Mouse (Mus musculus) adrenal gland, adult (tissue): ENCODE measurements at regions not wholly inside any gene's neighbourhood (a gene's known extent, or its start where the extent isn't known, plus 50 kb on each side); places are given as distances from the start of the nearest gene placed in this dataset.

Source experiments
- DNase-seq, 2 experiments: peaks; one replicate each; pipeline ENCODE4 v3.0.0; 2022 to 2023; ENCODE audit warnings: low spot score in 1 of 2; ENCODE audit not compliant: inconsistent age in 2 of 2

DNA sequence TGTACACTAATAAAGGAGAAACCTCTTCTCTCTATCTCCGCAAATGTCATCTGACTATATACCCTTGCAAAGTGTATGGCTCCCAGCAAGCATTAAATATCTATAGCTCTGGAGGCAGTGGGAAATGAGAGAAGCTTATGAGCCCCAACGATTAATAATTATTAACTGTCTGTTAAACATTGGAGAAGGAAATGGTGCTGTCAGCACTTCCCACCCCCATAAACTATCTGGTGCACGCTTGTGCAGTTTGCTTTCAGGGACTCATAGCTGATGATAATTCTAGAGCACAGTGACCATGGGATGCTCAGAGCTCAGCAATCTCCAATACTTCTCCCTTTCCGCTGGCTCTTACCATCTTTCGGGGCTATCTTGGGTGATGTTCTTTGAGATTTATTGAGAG, 541.2 kb downstream of the Grxcr1 start:
- no peak for DNase-seq

DNA sequence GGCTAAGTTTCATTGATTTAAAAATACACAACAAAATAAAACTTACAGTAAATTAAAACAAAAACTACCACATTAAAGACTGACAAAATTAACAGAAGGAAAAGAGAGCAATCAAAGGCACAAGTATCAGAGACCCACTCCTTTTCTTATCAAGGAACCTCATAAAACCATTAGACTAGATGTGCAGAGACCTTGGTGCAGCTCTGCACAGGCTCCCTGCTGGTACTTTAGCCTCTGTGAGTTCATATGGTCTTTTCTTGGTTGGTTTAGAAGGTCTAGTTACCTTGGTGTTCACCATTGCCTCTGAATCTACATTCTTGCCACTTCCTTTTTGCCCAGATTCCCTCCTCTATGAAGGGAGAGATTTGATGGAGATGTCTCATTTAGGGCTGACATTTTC, 544.2 kb downstream of the Grxcr1 start:
- no peak for DNase-seq

DNA sequence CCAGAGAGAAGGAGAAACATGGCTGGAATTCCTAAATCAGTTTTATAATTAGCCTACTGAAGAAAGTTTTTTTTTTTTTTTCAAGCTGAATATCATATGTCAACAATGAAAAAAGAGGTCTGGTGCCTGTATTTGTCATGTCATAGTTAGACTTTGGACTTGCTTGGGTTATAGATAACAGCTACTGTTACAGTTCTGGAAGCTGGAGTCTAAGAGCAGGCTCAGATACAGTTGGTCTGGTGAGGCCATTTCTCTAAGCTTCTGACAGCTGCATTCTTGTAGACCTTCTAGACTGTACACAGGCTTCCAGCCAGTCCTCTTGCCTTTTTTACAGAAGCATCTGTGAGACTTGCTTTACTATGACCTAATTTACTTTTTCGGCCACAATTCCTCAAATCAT, 546.9 kb downstream of the Grxcr1 start:
- DNase-seq, result no peak

DNA sequence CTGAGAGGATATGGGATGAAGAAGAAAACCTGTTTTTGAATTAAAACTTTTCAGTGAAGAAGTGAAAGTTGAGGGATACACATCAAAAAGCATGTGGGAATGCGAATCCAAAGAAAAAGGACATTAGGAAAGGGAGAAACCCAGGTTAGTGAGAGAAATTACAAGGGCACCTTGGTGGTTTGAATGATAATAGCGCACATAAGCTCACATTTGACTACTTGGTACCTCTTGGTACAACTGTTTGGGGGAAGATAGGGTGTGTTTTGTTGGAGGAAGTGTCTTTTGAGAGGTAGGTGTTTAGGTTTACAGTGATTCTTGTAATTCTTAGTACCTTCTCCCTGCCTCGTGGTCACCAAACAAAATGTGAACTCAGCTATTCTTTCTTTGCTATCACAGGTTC, 560.8 kb downstream of the Grxcr1 start:
- no peak for DNase-seq

DNA sequence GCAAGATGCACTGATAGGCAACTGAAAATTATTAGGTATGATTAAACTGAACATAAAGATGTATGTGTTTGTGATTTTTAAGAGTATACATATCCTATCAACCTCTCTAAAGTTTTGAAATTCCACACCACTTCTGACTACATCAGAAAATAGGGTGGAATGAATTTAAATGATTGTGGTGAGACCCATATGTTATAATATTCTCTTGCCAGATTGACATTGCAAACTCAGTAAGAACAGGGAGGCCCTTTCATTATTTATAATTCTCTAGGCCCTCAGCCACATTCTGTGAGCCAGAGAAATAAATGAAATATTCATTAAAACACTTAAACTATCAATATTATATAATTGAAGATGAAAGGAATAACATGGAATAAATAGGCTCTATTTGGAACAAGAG, 586.8 kb downstream of the Grxcr1 start:
- no peak for DNase-seq

DNA sequence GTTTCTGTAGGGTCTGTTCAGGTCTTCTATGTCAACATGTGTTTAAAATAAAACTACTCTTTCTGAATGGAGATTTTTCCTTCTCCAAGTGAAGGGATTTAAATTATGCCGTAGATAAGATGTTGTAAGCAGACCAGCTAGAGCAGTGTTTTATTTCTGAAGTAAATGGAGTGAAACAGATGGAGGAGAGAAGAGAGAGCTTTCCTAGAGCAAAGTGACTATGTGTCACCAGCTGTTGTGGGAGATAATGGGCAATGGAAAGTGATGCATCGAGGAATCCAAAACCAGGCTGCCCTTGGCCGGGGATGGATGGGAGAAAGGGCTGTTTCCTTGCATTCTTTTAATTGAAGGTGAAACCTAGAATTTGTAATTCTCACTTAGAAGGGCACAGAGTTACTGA, 603.8 kb downstream of the Grxcr1 start:
- no peak for DNase-seq

DNA sequence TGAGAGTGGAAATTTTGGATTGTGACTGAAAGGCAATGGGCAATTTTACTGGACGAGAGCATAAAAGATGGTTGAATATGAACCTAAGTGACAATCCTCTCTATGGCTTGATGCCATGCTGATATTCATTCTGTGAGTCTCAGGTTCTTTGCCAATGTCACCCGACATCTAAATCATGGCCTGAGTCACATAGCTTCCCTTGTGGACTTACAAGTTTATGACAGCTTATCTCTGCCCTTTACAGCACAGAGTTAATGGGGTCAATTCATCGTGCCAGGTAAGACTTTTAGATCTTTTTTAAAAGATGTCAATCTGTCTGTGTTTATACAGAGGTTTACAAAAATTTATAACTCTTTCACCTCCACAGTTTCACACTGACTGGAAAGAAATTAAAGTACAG, 641.2 kb downstream of the Grxcr1 start:
- DNase-seq, result peak in 1 of 2 experiments; percentile 20

DNA sequence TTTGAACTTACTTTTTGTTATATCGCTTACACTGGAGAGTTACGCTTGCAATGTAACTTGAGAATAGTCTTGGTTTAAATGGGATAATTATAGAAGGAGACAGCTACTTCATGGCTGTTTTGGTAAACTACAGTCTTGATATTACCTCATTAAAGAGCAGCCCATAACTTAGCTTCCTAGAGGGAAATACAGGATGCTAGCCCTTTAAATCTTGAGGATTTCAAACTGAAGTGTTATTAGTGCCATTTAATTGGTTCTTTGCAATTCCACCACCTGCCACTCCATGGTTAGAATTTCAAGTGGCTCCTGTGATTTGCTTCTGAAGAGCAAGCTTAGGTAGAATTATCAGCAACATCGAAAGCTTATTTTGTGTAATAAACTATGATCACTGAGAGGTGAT, 640.1 kb downstream of the Kctd8 start:
- no peak for DNase-seq

DNA sequence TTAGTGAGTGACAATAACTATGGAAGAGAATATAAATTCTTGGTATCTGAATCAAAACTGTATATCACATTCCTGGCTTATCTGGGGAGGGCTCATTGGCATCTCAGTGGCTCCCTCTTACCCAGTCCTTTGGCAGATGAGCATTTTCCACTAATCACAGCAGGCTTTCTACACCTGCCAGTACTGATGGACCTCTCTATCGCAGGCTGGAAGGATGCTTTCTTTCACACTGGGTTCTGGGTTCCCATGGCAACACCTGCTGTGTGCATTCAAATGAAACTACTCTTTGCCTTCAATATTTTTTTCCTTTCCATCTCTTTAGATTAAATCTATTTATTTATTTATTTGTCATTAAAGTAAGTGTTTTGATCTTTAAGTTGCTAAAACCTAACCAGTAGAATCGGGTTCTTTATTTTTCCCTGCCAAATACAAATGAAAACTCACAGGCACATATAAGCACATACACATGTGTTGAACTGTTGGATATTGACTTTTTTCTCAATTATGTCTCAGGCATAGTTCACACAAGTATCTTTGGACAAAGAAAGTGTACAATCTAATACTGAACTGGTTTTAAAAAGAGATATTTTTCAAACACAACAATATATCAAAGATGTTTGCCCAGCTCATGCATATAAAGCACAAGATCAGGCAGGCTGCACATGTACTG, 635.9 kb downstream of the Kctd8 start:
- DNase-seq, result no peak

DNA sequence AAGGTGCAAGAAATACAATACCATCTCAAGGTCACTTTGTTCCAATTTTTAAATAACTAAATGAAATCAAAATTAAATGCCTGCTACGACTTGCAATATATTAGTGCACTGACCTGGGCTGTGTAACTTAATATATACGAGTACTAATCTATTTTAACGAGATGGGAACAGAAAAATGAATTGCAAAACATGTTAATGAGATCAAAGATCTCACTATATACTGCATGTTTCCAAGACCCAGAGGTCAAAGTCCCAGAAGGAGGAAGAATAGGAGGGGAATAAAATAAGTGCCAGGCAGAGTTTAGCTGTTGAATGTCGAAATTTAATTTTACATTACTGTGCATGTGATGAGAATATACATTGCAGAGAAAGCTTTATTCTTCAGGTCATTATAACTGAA, 614.7 kb downstream of the Kctd8 start:
- no peak for DNase-seq

DNA sequence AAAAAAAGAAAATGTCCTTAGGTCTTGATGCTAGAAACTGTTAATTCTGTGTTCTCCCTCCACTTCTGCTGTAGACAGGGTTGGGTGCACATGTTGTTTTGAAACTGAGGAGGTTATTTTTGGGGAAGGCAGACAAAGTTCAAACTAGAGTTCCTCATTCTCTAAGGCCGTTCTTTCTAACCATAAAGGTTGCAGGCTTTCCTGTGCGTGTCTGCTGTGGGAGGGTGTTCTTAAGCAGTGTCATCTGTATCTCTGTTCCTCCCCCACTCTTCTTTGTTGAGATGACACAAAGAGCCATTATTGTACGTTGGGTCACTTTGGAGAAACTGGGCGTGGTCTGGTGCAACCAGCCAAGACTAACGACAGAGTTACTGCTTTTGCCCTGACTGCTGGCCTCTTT, 606.3 kb downstream of the Kctd8 start:
- DNase-seq, result no peak

DNA sequence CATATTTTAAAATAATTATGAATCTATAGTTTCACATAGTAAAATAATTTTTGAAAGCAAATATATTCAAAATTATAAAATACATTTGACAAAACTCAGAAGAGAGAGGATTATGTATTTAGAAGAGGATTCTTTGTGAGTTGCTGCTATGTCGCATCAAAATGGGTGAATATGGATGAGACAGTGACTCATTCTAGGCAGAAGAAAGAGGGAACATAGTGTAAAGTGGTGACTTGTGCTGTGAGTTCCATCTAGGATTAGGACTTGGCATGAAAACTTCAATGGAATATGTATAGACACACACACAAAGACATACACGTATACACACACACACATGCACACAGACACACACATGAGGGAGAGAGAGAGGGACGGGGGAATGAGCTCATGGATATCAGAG, 591.0 kb downstream of the Kctd8 start:
- no peak for DNase-seq

DNA sequence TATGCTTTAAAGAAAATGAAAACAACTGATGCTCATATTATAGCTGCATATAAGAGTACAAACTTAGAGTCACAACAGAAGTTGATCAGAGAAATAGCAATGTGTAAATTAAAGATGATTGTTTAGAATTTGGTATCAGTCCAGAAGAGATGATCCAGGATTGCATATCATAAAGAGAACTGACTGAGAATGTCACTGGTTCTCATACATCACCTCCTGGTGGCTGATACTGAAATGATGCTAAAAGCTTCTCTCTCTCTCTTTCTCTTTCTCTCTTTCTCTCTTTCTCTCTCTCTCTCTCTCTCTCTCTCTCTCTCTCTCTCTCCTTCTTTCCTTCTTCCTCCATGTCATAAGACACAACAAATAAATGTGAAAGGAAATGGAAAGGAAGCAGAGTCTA, 588.5 kb downstream of the Kctd8 start:
- DNase-seq, result no peak
